Mouse (Mus musculus) MEL (cell line): ENCODE measurements around the gene Abcb9.

Source experiments
- CTCF ChIP-seq, 3 experiments: IDR thresholded peaks in 2 of 3; conservative IDR thresholded peaks in 1 of 3; 2 replicates each; pipeline ENCODE4 v1.5.1; 2011 to 2012; ENCODE audit warnings: low read length in 3 of 3, low read depth in 2 of 3, mild to moderate bottlenecking in 2 of 3, improper control_type of control experiment in 1 of 3, inconsistent platforms in 1 of 3, mixed read lengths in 1 of 3, moderate library complexity in 1 of 3; ENCODE audit not compliant: control insufficient read depth in 1 of 3, insufficient read depth in 1 of 3, poor library complexity in 1 of 3, severe bottlenecking in 1 of 3
- KAT2A ChIP-seq: conservative IDR thresholded peaks from 2 replicates; pipeline ENCODE4 v1.6.1; 2012; ENCODE audit warnings: low read depth, low read length, improper control_type of control experiment, inconsistent platforms

- TF ChIP-seq CTCF (IDR thresholded peaks at IDR 0.05 in 2 of 3, conservative IDR thresholded peaks at IDR 0.05 in 1 of 3; ENCODE audit: control insufficient read depth in 1 of 3, insufficient read depth in 1 of 3, low read depth in 2 of 3, low read length in 3 of 3, poor library complexity in 1 of 3, severe bottlenecking in 1 of 3) (no peak), KAT2A (no peak)
These were observed 11.6 kb downstream of the Abcb9 start for GRCm38 (mm10) chr5:124083850-124084587.
